Mouse (Mus musculus): Measurements from ENCODE around the gene Mag. TPM values are rescaled to one million over a fixed set of nuclear protein-coding genes. Genes with fewer than 3 reads are reported as not detected.
"Not testable (repeated sequence)": the region's sequence is repeated elsewhere in the genome, so short reads cannot be mapped to it uniquely, and the experiment has no call there.

The Mag gene
- total RNA-seq, 2 experiments from 2014 or later: 112 to 195 TPM

DNA sequence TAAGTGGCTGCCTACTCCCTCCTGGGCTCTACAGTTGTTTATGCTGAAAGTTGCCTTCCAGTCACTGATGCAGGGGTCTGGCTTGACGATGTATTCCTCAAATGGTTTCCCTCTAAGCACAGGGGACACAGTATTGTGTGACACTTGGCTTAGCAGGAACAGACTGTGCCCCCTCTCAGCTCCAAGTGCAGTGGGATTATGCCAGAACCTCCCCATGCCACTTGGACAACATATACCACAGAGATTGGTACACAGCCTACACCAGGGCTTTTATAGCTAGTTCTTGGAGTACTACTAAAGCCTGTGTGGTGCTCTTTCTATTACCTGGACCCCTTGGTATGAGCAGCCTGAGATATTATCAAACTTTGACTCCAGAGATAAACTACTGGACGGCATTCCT is 30.0 kb upstream of the Mag start:
- DNase-seq (ENCODE audit: low spot score in 2 of 2); intact Hi-C loops (cut with DNase I): not testable (repeated sequence)

DNA sequence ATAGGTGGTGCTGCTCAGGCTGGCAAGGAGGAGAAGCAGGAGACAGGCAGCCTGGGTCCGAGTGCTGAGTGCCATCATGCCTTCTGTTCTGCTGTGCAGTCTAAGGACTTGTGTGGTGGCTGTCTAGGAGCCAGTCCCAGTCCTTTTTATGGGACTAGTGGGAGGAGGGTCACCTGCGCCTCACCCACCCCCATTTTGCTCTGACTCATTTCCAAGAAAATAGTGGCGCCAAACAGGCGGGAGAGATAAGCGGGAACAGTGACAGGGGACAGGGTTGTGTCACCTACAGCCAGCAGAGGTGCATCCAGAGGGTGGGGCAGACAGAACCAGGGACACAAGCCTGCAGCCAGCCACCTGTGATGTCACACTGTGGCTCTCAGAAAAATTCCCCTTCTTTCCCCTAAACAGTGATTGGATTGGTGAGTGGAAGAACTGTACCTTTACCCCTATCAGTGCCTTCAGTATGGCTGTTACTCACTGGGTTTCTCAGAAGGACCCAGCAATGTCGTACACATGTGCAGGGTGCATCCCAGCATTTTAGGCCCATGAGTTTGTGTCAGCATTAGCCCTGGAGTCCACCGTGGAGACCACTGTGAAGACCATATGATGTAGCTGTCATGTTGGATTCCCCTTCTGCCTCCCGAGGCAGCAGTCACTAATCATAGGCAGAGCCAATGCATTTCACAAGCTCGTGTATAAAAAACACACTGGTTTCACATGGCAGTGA is 29.4 kb upstream of the Mag start, which contains the start of gene Hamp:
Gene Hamp, minus strand, starts transcription at position 124 of the 727 bp plus-strand sequence.
- intact Hi-C loops (cut with DNase I): no loop called here
- no peak for DNase-seq (ENCODE audit: low spot score in 2 of 2)

DNA sequence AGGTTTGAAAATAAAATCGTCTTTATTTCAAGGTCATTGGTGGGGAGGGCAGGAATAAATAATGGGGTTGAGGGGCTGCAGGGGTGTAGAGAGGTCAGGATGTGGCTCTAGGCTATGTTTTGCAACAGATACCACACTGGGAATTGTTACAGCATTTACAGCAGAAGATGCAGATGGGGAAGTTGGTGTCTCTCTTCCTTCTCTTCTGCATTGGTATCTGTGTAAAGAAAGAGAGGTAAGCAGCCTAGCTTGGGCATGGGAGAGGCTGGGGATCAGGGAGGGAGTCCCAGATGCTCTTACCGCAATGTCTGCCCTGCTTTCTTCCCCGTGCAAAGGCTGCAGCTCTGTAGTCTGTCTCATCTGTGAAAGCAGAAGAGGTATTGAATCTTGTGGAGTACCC is 27.7 kb upstream of the Mag start:
- DNase-seq (ENCODE audit: low spot score in 2 of 2); intact Hi-C loops (cut with DNase I): not testable (repeated sequence)

DNA sequence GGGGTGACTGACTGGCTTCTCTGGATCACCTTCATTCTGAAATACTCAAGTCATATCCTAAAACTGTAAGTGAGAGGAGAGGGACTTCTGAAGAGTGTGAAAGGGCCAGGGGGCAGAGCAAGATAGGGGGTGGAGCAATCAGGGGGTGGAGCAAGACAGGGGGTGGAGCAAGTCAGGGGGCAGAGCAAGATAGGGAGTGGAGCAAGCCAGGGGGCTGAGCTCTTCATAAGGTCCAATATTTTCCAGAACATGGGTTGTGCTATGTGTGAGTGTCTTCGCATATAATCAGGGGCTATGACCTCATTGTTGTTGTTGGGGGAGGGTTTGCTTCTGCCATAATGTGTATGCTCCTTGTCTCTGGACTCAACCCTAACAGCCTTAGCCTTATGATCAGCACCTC is 25.4 kb upstream of the Mag start:
- DNase-seq (ENCODE audit: low spot score in 2 of 2); intact Hi-C loops (cut with DNase I): not testable (repeated sequence)

DNA sequence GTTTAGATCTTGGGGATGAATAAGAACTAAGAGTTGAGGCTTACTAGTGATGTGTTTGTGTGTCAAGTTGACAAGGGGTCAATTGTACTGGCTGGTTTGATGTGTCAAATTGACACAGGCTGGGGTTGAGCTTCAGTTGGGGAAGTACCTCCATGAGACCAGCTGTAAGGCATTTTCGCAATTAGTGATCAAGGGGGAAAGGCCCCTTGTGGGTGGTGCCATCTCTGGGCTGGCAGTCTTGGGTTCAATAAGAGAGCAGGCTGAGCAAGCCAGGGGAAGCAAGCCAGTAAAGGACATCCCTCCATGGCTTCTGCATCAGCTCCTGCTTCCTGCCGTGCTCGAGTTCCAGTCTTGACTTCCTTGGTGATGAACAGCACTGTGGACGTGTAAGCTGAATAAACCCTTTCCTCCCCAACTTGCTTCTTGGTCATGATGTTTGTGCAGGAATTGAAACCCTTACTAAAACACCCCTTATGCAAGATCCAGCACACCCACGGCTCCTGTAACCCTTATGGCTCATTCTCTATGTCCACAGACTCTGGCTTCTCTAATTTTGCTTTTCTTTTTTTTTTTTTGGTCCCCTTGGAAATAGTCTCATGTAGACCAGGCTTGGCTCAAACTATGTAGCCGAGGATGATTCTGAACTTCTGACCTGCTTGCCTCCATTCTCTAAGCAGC is 20.9 kb upstream of the Mag start:
- intact Hi-C loops (cut with DNase I); DNase-seq (ENCODE audit: low spot score in 2 of 2): not testable (repeated sequence)

DNA sequence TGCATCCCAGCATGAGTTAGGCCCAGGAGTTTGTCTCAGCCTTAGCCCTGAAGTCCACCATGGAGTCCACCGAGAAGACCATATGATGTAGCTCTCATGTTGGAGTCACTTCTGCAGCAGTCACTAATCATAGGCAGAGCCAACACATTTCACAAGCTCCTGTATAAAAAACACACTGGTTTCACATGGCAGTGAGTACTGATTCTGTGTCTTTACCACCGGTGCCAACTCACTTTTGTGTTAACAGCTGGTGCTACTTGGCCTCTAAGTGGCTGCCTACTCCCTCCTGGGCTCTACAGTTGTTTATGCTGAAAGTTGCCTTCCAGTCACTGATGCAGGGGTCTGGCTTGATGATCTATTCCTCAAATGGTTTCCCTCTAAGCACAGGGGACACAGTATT is 9.9 kb upstream of the Mag start, which contains the start of gene Hamp2:
Gene Hamp2, minus strand, starts transcription at position 101 of the 400 bp plus-strand sequence.
- intact Hi-C loops (cut with DNase I); DNase-seq (ENCODE audit: low spot score in 2 of 2): not testable (repeated sequence)

DNA sequence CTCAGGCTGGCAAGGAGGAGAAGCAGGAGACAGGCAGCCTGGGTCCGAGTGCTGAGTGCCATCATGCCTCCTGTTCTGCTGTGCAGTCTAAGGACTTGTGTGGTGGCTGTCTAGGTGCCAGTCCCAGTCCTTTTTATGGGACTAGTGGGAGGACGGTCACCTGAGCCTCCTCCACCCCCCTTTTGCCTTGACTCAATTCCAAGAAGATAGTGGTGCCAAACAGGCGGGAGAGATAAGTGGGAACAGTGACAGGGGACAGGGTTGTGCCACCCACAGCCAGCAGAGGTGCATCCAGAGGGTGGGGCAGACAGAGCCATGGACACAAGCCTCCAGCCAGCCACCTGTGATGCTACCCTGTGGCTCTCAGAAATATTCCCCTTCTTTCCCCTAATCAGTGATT is 9.4 kb upstream of the Mag start:
- no peak for DNase-seq (ENCODE audit: low spot score in 2 of 2)
- intact Hi-C loops (cut with DNase I): no loop called here

DNA sequence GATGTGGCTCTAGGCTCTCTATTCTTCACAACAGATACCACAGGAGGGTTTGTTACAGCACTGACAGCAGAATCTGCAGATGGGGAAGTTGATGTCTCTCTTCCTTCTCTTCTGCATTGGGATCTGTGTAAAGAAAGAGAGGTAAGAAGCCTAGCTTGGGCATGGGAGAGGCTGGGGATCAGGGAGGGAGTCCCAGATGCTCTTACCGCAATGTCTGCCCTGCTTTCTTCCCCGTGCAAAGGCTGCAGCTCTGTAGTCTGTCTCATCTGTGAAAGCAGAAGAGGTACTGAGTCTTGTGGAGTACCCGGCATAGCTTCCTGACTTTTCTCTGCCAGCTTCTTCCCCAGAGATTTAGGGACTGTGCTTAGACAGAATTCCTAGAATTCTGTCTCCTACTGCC is 7.8 kb upstream of the Mag start:
- DNase-seq (ENCODE audit: low spot score in 2 of 2); intact Hi-C loops (cut with DNase I): not testable (repeated sequence)

DNA sequence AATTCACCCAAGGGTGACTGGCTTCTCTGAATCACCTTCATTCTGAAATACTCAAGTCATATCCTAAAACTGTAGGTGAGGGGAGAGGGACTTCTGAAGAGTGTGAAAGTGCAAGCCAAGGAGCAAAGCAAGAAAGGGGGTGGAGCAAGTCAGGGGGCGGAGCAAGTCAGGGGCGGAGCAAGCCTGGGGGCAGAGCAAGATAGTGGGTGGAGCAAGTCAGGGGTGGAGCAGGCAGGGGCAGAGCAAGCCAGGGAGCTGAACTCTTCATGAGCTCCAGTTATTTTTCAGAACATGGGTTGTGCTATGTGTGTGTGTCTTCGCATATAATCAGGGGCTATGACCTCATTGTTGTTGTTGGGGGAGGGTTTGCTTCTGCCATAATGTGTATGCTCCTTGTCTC is 5.5 kb upstream of the Mag start:
- DNase-seq (ENCODE audit: low spot score in 2 of 2): no peak
- intact Hi-C loops (cut with DNase I): no loop called here

DNA sequence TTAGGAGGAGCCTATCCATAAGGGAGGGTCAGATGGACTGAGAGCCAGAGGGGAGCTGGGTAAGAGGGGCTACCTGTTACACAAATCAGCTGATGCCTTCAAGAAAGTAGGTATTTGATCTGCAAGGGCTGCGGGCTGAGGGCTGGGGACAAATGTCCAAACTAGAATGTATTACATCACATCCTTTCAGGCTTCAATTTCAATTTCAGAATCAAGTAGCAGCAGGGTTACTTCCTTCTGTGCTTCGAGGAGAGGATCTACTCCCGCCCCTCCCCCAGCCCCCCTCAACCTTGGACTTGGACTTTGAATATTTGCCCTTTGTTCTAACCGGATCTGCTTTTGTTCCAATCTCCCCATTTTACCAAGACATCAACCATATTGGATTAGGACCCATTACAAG is 2.5 kb upstream of the Mag start:
- intact Hi-C loops (cut with DNase I): no loop called here
- no peak for DNase-seq (ENCODE audit: low spot score in 2 of 2)

DNA sequence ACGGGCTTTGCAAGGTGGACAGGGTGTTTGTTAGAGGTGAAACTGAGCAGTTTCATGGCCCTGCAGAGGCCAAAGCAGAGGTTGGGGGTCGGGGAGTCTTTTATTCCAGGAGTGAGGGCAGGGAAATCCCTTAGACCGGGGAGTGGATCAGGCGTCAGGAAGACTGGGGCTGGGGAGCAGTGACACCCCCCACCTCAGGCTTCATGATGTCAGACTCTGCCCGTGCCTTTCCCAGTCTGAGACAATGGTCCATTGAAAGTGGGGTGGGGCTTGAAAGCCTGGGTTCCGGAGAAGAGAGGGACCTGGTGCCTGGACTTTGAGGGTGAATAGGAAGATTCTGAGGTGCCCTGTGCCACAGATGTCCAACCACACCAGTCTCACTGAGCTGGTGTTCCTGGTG is 2.0 kb upstream of the Mag start:
- intact Hi-C loops (cut with DNase I): no loop called here
- no peak for DNase-seq (ENCODE audit: low spot score in 2 of 2)

DNA sequence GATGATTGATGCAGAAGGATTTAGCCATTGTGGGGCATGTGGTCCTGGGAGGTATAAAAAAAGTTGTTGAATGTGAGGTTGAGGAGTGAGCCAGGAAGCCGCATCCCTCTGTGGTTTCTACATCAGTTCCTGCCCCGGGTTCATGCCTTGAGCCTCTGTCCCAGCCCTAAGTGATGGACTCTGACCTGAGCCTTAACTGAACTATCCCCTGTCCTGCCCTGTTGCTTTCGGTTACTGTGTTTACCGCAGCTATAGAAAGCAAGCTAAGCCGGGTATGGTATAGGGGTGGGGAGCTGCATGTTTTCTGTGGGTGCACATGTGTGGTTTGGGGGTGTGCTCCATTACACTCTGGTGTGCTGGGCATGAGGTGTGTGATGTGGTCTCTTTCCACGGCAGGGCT is 4.9 kb downstream of the Mag start:
- no peak for DNase-seq (ENCODE audit: low spot score in 2 of 2)
- intact Hi-C loops (cut with DNase I): no loop called here

DNA sequence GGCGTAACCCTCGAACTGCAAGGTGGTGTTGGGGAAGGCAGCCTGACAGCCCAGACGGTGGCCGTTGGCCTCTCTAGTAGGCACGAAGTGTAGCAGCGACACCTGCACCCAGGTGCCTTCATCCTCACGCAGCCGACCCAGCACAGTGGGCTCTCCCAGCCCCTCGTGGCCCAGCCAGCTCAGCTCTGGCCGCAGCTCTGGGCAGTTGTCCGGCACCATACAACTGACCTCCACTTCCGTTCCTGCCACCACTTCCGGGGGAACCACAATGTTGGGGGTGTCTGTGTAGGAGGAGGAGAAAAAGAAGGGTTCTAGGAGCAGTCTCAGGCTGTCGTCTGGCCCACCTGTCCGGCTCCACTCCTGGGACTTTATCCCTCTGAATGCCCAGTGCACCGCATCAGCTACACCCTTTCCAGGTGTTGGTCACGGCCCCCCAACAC is 5.7 kb downstream of the Mag start:
- intact Hi-C loops (cut with DNase I): no loop called here

DNA sequence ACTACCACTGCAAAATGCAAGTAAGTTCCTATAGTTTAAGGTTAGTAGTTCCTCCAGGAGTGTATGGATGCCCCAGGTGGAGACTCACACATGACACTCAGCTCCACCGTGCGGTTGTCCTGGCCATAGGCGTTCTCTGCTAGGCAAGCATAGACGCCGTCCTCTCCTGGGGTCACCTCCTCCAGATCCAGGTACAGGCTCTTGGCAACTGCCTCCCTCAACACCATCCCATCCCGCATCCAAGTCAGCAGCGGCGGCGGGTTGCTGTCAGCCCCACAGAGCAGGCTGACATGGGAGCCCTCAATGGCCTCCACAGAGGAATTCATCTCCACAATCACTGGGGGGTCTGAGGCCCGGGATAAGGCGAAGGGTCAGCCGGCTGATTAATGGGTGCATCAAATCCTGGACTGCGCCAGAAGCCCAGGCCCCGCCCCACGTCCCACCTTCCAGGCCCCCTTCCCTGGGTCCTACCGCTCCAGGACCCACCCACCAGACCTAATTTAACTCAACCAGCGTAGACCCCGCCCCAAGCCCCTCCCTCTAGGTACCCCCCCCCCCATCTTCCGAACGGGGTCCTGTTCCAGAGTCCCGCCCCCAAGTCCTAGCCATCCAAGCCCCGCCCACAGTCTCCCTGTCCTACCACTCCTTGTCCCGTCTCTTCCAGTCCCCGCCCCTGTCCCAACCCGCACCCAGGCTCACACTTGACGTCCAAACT is 6.2 kb downstream of the Mag start:
- intact Hi-C loops (cut with DNase I): no loop called here
- no peak for DNase-seq (ENCODE audit: low spot score in 2 of 2)

More for the DNA sequence above, 5.7 kb downstream of the Mag start:
- DNase-seq (ENCODE audit: low spot score in 2 of 2): no peak

DNA sequence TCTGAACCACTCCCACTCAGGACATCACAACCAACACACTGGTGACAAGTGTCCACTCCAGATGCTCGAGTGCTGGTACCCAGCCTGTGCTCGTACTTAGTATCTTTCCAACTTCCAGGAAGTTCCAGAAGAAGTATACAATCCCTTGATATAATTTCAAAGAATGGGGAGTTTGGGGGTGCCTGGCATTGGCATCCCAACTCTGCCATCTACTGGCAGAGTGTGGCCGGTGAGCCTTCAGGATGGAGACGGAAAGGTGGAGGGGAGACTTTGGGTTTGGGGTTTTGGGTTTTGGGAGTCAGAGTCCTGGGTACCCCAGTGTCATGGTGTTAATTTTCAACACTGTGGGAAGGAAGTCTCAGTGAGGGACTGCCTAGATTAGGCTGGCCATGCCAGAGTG is 10.6 kb downstream of the Mag start:
- DNase-seq (ENCODE audit: low spot score in 2 of 2): peak; percentile 27 to 49
- intact Hi-C loops (cut with DNase I): no loop called here

DNA sequence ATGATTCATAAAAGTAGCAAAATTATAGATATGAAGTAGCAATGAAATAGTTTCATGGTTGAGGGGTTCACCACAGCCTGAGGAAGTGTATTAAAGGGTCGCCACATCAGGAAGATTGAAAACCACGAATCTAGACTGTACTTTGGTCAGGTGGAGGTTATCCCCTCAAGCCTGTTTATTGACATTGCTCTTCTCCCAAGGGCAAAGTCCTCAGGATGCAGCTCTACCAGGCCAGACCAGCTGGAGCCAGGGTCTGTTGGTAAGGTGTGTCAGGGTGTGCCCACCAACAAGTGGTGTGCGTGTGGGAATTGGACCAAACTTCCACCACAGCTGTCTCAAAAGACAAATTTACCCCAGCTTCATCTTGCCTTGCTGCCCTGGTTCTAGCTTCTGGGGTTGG is 19.5 kb downstream of the Mag start:
- no peak for DNase-seq (ENCODE audit: low spot score in 2 of 2)
- intact Hi-C loops (cut with DNase I): no loop called here

DNA sequence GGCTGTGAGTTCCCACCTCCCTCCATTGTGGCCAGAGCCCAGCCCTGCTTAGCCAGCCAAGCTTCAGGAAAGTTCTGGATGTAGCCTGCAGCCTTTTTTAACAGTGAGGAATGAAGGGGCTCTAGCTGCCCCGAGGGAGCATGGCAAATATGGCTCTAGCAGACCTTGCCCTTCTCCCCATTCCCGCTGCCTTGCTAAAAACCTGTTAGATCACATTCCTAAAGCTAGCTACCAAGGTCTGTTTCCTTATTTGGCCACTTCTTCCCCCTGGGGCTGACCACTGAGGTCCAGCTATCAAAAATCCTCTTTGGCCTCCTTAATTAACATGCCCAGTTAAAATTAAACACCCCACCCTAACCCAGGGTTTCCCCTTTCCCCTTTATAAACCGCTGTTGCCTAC is 22.2 kb downstream of the Mag start:
- intact Hi-C loops (cut with DNase I): no loop called here
- no peak for DNase-seq (ENCODE audit: low spot score in 2 of 2)

DNA sequence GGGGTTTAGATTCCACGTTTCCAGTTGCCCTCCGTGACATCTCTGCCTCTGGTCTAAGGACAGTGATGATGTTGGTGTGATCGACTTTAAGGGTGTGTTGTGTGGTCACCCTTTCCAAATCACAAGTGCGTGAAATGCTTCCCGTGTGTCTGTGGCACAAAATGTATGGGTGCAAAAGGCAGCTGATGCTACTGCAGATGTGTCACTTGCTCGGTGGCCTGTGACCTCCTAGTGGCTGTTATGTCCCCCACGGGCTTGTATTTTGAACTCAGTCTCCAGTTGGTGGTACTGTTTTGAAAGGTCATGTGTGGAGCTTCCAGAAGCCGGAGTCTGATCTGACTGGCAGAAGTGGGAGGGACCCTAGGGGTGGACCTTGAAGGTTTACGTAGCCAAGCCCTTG is 22.9 kb downstream of the Mag start:
- intact Hi-C loops (cut with DNase I): no loop called here
- DNase-seq (ENCODE audit: low spot score in 2 of 2): no peak

DNA sequence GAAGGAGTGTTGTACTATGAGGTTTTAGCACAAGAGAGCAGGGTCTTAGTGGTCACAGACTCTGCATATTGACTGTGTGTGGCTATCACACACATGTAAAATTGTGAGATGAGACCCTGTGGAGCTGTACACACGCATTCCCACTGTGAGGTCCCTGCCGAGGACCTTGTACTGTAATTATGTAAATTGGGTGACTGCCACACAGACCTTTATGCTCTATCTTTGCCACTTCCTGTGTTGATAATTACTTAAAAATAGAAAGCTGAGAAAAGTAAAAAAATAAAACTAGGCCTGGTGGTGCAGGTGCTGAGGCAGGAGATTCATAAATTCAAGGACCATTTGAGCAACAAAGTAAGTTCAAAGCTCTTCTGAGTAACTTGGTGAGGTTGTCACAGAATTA is 24.0 kb downstream of the Mag start:
- intact Hi-C loops (cut with DNase I): no loop called here
- DNase-seq (ENCODE audit: low spot score in 2 of 2): no peak

DNA sequence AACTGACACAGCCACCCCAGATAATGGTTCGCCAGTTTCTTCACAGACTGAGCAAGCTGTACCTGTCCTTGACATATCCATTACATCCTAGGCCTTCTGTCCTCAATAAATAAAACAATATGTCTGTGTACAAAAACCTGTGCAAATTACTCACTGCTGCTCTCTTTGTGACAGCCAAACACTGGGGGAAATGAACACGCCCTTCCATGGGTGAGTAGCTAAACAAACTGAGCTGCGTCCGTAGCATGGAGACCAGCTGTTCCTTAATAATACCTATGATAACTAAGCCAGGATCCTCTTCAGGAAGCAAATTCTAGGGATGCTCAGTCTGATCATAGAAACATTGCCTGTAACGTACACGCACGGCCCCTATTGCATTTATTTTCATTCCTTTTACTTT is 25.9 kb downstream of the Mag start:
- DNase-seq (ENCODE audit: low spot score in 2 of 2): no peak
- intact Hi-C loops (cut with DNase I): no loop called here
